Mouse (Mus musculus) cortical plate, adult 2 months (tissue): ENCODE measurements around the gene Zbtb7a. TPM values are rescaled to one million over a fixed set of nuclear protein-coding genes. Genes with fewer than 3 reads are reported as not detected.
A peak's percentile ranks its signal among the peaks of the same experiment; 100 is the strongest.

Experiments used
- H3K27ac ChIP-seq: fragments of 200-500 bp; 2 replicates; pipeline ENCODE4 v1.5.1; 2012; ENCODE audit warnings: low read length, control low read depth, inconsistent platforms; ENCODE audit not compliant: insufficient read depth
- H3K4me1 ChIP-seq: fragments of 200-500 bp; 2 replicates; pipeline ENCODE4 v1.6.1; 2011; ENCODE audit warnings: low read length; ENCODE audit not compliant: control insufficient read depth, insufficient read depth
- H3K4me3 ChIP-seq: fragments of 200-500 bp; 2 replicates; pipeline ENCODE4 v1.5.1; 2011; ENCODE audit warnings: mild to moderate bottlenecking, low read length, control low read depth; ENCODE audit not compliant: insufficient read depth
- CTCF ChIP-seq: fragments of 200-500 bp; IDR thresholded peaks from 2 replicates; pipeline ENCODE4 v1.5.1; 2011; ENCODE audit warnings: mild to moderate bottlenecking, control low read depth, low read length; ENCODE audit not compliant: insufficient read depth; ENCODE audit errors: extremely low read depth
- POLR2A ChIP-seq: fragments of 200-500 bp; IDR thresholded peaks from 2 replicates; pipeline ENCODE4 v1.6.1; 2011; ENCODE audit warnings: mild to moderate bottlenecking, low read length, control low read depth; ENCODE audit not compliant: insufficient read depth; ENCODE audit errors: extremely low read depth
- polyA plus RNA-seq: library from polyadenylated mRNA; depleted of rRNA; stranded (reverse); fragments of >200 nt; gene quantifications from 2 replicates; pipeline ENCODE4 v1.2.3, GENCODE M21; 2012

Zbtb7a gene
- polyA plus RNA-seq, 1 experiment = 49.9 TPM

GRCm38 (mm10) chr10:81144667-81145066, 9.6 kb downstream of the Zbtb7a start:
- Histone ChIP-seq H3K27ac (no peak overlapping the region), H3K4me1 (peaks cover 3% of the 10 kb centered on the region; the same call in 1 of the 2 replicates), H3K4me3 (no peak overlapping the region)
- TF ChIP-seq POLR2A (no peak), CTCF (no peak)

DNA sequence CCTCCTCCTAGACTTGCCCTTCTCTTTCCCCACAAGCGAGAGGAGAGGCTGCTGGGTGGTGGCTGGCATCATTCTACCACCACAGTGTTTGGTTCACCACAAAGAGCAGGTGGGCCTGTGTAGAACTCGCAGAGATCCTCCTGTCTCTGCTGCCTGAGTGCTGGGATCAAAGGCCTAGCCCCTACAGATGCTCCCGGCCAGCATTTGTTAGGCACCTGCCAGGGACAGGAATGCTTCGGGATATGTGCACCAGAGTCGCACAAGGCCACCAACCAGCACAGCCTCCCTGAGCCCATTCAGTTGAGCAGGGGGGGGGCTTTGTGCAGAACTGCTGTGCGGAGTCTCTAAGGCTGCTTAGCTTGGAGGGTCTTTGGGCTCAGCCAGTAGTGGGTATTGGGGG, 10.3 kb downstream of the Zbtb7a start:
- Histone ChIP-seq H3K27ac (no peak overlapping the region), H3K4me3 (no peak overlapping the region), H3K4me1 (peaks cover 3% of the 10 kb centered on the region; the same call in 1 of the 2 replicates)
- TF ChIP-seq POLR2A (no peak), CTCF (no peak)

GRCm38 (mm10) chr10:81145778-81146177, 10.8 kb downstream of the Zbtb7a start:
- TF ChIP-seq POLR2A (no peak), CTCF (no peak)
- Histone ChIP-seq H3K27ac (no peak overlapping the region), H3K4me1 (peaks cover 3% of the 10 kb centered on the region; the same call in 1 of the 2 replicates), H3K4me3 (no peak overlapping the region)

DNA sequence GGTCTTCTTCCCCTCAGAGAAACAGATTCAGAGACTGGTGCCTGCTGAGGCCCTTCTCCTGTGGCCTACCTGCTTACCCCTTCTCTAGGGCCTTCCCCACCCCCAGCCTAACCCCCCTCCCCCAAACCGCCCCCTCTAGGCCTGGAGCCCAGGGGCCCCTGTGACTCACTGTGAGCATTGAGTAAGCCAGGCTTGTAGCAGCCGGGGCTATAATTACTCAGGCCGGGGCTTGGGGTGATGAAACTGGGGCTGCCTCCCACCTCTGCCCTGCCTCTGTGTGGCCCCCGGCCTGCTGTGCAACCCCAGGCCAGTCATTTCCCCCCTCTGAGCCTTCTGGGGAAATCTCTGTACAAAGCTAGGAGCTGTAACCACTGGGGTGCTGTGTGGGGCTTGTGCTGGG, 11.3 kb downstream of the Zbtb7a start:
- Histone ChIP-seq H3K4me1 (peaks cover 3% of the 10 kb centered on the region; the same call in 1 of the 2 replicates), H3K4me3 (no peak overlapping the region), H3K27ac (no peak overlapping the region)
- TF ChIP-seq CTCF = no peak
- TF ChIP-seq POLR2A = no peak

- Histone ChIP-seq H3K4me3 (no peak overlapping the region), H3K27ac (no peak overlapping the region), H3K4me1 (no peaks in the 10 kb centered on the region)
- TF ChIP-seq POLR2A (no peak), CTCF (no peak)
Measured at GRCm38 (mm10) chr10:81151261-81151660, 16.2 kb downstream of the Zbtb7a start.

DNA sequence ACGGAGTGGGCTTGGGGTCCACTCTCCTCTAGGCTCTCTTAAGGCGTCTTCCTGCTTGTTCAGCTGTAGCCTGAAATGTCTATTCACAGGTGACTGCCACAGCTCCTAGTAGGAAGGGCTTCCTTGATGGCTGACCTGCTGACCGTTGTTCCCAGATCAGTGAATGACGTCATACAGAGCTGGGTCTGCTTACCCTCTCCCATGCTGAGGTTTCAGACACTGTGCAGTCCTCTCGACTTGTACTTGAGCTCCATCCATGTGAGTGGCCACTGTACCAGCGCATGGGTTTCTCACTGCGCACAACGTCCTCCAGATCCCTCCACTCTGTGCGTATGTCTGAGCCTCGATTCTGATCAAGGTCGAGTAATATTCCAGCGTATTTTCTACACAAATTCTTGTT, 17.6 kb downstream of the Zbtb7a start:
- TF ChIP-seq POLR2A (0 out of 2 replicates have a peak, but pooled peaks have one; percentile 6), CTCF (no peak)
- H3K27ac ChIP-seq = no peak overlapping the region
- H3K4me3 ChIP-seq = no peak overlapping the region
- H3K4me1 ChIP-seq = no peaks in the 10 kb centered on the region

- Histone ChIP-seq H3K27ac (peak overlapping the region; percentile 75; the same call in 1 of the 2 replicates), H3K4me1 (no peaks in the 10 kb centered on the region), H3K4me3 (no peak overlapping the region)
- TF ChIP-seq CTCF (no peak), POLR2A (no peak)
Measured at GRCm38 (mm10) chr10:81154313-81154712, 19.3 kb downstream of the Zbtb7a start.

DNA sequence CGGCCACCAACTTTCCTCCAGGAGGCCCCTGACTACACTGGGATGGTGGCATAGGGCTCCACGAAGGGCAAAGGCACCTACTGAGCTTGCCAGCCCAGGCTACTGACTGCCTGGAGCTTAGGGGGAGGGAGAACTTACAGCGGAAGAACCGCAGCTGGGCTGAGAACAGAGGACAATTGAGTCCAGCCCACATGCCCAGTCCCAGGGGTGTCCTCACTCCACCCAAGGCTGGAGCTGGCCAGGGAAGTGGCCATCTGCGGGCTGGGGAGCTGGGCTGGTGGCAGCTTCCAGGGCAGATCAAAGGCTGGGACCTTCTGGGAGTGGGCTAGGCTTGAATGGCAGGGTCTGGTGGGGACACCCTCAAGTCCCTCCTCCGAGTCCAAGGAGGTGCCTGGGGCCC, 19.7 kb downstream of the Zbtb7a start:
- Histone ChIP-seq H3K27ac (peak overlapping the region; percentile 75), H3K4me1 (no peaks in the 10 kb centered on the region), H3K4me3 (no peak overlapping the region)
- TF ChIP-seq POLR2A = no peak
- no peak for TF ChIP-seq CTCF

DNA sequence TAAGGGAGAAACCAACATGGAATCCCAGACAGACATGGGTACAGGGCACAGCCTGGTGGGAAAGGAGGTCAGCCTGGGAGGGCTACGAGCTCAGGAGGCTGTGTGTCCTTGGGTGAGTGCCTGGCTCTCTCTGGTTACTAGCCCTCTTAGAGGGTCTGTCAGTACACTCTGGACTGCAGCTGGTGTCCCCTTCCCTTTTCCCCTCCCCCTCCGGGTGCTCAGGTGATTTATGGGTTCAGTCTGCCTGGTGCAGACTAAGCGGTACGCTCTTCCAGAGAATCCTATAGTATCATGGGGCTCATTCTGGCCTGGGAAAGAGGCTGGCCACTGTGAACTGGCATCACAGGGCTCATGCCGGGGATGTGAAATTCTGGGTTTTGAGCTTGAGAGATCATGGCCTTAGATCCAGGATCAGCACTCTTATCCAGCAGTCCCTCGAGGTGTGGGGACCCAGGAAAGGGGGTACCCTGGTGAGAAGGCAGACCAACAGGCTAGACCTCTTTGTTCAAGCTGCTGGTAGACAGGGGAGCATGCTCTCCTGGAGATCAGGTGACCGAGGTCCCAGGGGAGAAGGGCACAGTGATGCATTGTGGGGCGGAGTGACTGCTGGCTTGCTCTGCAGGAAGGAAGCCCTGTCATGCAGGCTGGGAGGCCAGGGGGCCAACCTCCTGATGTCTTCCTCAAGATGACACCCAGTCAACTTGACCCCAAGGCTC, 26.7 kb downstream of the Zbtb7a start:
- peaks cover 2% of the 10 kb centered on the region; the same call in 1 of the 2 replicates for H3K4me1 ChIP-seq
- no peak overlapping the region for H3K27ac ChIP-seq
- H3K4me3 ChIP-seq = no peak overlapping the region
- TF ChIP-seq CTCF = no peak
- TF ChIP-seq POLR2A = no peak

DNA sequence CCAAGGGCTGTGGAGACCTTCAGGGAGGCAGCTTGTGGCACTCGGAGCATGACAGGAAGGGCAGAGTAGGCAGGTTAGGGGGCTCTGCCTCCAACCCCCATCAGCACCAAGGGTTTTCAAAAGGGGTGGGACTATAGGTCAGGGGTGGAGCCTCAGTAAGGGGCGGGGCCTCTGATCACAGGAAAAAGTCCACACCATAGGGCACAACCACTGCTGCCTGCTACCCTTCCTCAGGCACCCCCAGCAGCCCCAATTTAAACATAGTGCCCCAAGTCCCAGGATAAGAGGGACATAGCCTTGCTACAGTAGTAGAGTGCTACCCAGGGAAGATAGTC, 27.3 kb downstream of the Zbtb7a start:
- H3K4me3 ChIP-seq = no peak overlapping the region
- TF ChIP-seq CTCF = no peak
- TF ChIP-seq POLR2A = no peak
- H3K27ac ChIP-seq = no peak overlapping the region
- H3K4me1 ChIP-seq = peaks cover 3% of the 10 kb centered on the region; the same call in 1 of the 2 replicates
